Mouse (Mus musculus): ENCODE measurements around the gene Grm6. TPM values are rescaled to one million over a fixed set of nuclear protein-coding genes. Genes with fewer than 3 reads are reported as not detected.

Grm6 gene
- not detected for total RNA-seq (2021)
- long read RNA-seq, experiment 1, result 0 reads
- long read RNA-seq, experiment 2, result 0 reads

DNA sequence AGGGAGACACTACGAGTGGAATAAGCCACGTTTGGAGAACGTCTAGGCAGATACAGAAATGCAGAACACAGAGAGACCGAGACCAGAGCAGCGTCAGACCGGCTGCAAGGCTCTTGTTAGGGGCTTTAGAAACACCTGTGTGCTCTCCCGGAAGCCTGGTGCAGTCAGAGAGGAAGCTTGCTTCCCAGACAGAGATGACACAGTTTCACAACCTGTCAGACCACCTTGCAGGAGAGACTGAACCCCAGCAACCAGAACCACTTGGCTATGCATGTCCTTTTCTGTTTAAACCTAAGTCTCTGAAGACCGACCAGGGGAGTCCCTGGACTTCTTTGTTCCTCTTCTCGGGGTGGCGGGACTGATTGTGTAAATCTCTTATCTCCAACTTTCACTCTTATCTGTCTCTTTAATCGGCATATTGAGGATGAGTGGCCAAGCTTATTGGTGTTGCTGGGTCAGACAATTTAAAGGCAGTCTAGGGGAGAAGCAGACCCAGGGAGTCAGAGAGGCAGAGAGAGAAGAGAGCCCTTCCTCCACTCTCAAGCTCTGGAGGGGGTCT lies at the start of gene Grm6:
Grm6 (plus strand) TSS at position 509 of the 559 bp plus-strand sequence.
- DNase-seq, result no peak
- intact Hi-C loops (cut with DNase I), result no loop called here

DNA sequence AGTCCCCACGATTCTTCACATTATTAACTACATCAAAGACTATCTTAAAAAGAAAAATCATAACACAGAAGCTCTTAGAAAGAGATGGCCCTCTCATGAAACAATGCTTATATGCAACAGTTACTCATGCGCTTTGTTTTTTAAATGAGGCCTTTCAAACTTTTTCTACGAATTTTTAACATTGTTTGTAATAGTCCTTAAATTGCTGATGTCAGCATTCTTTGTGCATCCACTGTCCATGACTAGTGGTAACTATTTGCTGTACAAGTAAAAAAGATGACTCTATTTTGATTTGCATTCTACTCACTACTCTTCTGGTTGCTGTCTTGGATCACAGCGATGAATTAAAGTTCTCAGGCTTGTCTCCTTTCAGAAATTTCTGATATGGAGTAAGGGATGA lies 36.3 kb upstream of the Grm6 start:
- DNase-seq, result no peak
- intact Hi-C loops (cut with DNase I), result no loop called here

DNA sequence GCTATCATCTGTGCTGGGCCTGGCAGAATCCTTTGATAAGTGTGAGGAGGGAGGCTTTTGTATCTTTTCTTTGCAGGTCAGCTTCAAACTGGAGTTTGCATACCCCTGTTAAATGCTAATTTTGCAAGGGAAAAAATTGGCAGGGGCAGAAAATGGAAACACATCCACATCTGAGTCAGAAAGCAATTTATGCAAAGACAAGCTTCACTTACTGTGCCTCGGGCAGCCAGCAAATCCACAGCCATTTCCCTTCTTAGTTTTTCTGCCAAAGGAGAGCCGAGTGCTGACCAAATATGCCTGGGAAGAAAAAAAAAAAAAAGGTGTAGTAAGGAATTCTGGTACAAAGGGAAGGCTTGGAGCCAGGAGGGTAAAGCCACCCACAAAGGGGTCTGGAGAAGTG lies 24.3 kb upstream of the Grm6 start:
- intact Hi-C loops (cut with DNase I), result loop anchor here (5.0 kb wide), 1 partner anchor 106 kb away; the partner anchor contains the start of gene Zfp354b
- DNase-seq, result no peak

DNA sequence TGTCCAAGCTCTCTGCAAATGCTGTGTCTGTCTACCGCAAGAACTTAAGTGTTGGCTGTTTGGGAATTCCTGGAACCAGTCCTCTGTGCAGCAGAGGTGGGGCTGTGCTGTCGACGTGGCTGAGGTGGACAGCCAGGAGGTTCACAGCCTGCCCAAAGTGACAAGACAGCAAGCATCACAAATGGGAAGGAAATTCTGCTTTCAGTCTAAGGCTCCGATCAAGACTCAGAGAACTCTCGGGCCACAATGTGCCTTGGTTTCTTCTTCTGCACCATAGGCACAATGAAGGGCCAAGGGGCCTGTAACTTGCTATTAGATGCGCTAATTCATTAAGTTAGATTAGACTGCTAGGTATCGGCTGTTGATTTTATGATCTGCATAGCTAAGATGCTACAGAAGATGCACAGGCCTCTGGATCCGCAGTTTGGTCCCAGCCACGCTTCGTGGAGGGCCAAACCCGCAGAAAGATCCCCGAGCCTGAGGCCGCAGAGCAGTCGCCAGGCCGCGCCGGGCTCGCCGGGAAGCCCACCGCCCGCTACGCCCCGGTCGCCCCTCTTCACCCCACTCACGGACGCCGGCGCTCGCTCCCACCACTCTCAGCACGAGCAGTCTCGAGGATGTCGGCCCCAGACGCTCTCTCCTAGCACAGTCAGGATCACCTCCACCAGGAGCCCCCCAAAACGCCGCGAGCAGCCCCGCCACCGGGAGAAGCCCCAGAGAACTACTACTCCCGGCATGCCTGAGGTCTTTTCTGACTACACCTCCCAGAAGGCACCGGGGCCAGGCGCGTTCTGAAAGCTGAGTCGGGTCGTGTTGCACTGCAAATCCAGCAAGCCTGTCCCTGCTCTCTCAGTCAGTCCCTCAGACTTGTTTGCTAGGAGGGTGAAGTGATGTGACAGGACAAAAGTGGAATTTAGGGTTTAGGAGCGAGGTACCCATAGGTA lies 23.2 kb upstream of the Grm6 start, which contains the start of gene Zfp354c:
Zfp354c (minus strand) TSS at position 715 of the 944 bp plus-strand sequence.
- intact Hi-C loops (cut with DNase I), result loop anchor here (5.0 kb wide), 1 partner anchor 105 kb away; the partner anchor contains the start of gene Zfp354b
- peak; percentile 78 to 84 for DNase-seq

DNA sequence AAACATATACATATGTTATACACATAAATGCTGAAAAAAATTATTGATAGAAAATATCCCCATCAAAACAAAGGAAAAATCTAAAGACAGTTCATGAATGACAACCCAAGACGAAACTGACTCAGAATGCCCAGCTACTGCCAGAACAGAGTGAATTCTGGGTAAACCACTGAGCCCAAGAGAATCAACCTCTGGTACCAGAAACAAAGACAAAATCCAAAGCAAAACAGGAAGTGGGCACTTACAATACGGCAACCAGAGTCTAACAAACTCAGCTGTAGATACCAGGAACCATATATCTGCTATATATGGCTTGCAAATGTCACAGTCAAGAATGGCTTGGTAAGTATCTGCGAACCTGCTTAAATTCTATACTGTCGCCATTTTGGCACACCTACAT lies 14.8 kb upstream of the Grm6 start:
- no peak for DNase-seq
- intact Hi-C loops (cut with DNase I), result loop anchor here (5.0 kb wide), 1 partner anchor 92 kb away; no protein-coding TSS in a partner anchor

DNA sequence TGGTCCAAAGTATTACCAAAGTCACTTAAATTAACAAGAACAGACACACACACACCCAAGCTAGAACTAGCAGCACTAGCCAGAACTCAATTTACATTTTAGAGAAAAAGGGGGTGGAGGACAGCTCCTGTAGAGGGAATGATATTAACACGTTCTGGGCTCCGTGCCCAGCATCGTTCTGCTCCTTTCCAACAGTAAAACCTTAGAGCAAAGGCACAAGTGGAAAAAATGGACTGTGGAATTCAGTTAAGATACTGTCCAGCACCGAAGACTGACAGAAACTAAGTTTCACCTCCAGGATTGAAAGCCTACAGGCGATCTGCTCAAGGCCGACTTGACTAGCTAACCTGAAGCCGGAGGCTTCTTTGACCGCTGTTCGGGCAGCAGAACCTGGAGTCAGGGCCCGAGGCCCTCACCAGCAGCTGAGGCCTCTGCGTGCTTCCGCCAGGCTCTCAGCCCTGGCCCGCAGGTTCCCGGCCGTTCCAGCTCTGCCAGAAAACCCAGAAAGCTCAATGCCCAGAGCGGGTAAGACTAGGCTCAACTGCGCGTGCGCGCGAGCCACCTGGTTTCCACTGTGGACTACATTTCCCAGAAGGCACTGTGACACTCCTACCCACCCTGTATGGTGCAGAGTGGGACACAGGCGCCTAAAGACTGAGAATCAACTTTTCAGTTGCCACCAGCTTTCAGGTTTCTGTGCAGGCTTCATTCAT lies 9.3 kb upstream of the Grm6 start, which contains the start of gene Zfp879:
Zfp879 (minus strand) TSS at position 530 of the 713 bp plus-strand sequence.
- intact Hi-C loops (cut with DNase I), result no loop called here
- peak; percentile 82 to 85 for DNase-seq

DNA sequence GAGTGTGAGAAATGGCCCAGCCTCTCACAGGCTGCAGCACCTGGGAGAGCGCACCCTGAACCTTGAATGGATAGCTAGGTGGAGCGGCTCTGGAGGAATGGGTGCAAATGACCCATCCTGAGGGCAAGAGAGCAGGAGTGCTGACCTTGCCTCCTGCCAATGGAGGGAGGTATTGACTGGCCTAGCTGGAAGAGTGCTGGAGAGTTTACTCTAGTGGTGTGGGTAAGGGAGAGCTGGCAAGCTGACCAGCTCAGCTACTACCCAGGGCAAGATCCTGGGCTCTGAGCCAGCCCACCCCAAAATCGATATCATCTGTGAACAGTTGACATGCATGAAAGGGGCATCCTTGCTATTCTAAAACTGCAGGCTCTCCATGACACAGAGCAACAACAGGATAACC lies 4.5 kb upstream of the Grm6 start:
- DNase-seq, result no peak
- intact Hi-C loops (cut with DNase I), result loop anchor here (5.0 kb wide), 1 partner anchor 36 kb away; no protein-coding TSS in a partner anchor

DNA sequence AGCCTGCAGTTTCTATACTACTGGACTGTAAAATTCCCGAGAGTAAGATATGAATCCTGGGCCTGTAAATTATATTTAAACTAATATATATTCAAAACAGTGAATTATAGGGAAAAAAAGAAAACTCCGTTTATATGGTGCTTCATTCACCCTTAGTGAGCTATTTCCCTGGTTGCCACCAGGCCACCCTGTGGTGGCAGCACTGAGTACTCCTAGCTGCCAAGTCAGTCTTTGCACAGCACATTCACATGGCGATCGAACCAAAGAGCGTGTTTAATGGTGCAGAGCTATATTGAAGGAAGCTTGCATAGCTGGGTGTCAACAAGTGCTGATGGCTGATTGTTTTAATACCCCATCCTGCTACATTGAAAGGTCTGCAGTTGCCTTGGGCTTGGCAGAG lies 3.4 kb upstream of the Grm6 start:
- no peak for DNase-seq
- intact Hi-C loops (cut with DNase I), result loop anchor here (5.0 kb wide), 1 partner anchor 35 kb away; no protein-coding TSS in a partner anchor

DNA sequence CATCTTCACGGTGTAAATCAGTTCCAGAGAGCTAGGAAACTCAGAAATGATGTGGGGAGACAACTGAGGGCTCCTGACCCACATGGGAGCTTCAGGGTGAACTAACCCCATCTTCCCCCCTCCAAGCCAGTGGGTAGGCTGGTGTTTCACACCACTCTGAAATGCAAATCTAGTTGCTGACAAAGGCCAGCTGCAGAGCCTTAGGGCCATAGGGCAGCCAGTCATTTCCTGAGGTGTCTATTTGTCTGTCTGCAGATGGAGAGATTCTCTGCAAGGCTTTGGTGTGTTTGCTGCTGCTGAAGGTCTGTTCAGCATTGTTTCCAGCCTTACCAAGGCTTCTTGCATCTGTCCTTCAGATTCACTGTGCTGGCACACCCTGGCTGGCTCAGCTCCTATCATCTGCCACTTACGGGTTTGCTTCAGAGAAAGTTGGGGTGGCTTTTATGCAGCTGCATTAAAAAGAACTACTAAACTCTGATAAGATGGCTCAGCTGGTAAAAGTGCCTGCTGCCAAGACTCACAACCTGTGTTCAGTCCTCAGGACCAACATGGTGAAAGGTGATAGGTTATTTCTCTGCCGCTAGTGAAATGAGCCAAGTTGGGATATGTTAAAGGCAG lies 1.9 kb upstream of the Grm6 start:
- intact Hi-C loops (cut with DNase I), result loop anchor here (5.0 kb wide), 1 partner anchor 34 kb away; no protein-coding TSS in a partner anchor
- no peak for DNase-seq

DNA sequence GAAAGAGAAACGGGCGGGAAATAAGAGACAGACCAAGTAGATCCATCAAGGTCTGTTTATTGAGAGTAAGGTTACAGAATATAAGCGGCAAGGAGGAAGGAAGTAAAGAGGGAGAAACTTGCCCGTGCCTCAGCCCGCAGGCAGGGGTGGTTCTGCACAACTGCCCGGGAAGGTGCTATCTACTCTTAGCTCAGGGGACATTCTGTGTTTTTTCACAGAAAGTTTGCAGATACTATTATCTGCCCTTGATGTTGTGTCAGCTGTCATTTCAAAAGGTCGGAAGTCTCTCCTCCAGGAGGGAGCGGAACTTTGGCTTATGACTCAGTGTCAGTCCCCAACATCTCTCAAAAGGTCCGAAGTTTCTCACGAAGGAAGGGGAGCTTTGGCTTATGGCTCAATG lies 1.2 kb upstream of the Grm6 start:
- intact Hi-C loops (cut with DNase I), result loop anchor here (5.0 kb wide), 1 partner anchor 33 kb away; no protein-coding TSS in a partner anchor
- no peak for DNase-seq

DNA sequence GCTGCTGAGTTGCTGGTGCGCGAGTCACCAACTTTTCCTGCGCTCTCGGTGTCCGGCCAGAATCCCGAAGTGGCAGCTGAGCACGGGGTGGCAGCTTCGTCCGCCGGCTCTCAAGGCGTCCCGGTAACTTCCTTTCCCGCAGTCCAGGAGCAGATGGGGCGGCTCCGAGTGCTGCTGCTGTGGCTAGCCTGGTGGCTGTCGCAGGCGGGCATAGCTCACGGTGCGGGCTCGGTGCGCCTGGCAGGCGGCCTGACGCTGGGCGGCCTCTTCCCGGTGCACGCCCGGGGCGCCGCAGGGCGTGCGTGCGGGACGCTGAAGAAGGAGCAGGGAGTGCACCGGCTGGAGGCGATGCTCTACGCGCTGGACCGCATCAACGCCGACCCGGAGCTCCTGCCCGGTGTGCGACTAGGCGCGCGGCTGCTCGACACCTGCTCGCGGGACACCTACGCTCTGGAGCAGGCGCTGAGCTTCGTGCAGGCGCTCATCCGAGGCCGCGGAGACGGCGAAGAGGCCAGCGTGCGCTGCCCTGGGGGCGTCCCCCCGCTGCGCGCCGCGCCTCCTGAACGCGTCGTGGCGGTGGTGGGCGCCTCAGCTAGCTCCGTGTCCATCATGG lies 610 bp downstream of the Grm6 start:
- no peak for DNase-seq
- intact Hi-C loops (cut with DNase I), result no loop called here

DNA sequence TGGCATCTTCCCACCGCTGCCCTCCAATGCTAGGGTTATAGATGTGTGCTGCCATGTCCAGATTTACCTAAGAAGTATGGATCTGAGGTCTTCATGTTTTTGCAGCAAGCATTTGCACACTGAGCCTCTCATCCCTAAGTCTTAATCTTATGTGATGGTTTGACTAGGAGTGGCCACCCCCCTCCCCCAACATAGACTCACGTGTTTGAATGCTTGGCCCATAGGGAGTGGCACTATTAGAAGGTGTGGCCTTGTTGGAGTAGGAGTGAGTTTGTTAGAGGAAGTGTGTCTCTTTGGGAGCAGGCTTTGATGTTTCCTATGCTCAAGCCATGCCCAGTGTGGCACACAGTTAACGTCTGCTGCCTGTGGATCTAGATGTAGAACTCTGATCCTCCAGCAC lies 28.2 kb downstream of the Grm6 start:
- DNase-seq, result no peak
- intact Hi-C loops (cut with DNase I), result no loop called here

DNA sequence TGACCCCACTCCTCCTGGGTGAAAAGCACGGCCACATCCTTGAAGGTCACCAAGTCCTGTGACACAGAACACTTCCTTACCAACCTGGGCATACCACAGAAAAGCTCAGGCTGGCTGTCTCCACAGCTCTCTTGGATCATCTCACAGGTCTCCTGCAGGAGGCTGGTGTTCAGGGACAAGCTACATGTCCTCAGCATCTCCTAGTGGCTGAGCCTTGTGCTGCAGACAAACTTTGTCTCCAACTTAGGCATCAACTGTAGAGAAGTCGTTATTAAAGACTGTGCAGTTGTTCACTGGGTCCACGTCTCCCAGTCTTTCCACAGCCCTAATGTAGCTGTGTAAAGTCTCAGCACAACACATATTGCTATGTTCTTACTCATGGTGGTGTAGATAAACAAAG lies 33.3 kb downstream of the Grm6 start:
- intact Hi-C loops (cut with DNase I), result loop anchor here (5.0 kb wide), 1 partner anchor 36 kb away; no protein-coding TSS in a partner anchor
- no peak for DNase-seq

DNA sequence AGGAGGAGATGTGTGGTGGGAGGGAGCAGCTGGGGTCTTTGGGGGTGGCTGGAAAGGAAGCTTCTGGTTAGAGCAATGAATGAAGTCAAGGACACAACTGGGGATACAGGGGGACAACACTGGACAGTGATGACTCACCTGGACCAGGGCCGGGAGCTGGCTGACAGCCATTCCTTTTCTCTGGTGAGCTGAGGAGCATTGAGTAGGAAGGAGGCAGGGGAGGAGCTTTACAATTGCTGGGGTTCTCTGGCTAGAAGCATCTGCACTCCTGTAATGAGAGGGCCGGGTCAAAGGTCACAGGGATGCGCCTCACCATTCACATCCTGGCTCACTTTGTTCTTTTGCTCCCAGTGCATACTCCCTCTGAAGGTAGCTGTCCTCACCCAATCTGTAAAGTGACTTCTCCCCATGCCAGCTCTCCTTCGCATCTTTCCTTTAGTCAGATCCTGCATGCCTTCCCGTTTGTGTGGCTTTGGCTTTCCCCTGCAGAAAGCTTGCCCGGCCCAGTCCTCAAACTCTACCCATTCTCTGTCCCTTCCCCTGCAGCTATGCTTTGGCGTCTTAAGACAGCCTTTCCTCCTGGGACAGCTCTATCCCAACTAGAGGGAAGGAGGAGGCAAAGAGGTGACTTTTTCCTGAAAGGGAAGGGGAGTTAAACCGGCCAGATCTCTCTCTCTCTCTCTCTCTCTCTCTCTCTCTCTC lies 35.9 kb downstream of the Grm6 start:
- intact Hi-C loops (cut with DNase I), result no loop called here

DNA sequence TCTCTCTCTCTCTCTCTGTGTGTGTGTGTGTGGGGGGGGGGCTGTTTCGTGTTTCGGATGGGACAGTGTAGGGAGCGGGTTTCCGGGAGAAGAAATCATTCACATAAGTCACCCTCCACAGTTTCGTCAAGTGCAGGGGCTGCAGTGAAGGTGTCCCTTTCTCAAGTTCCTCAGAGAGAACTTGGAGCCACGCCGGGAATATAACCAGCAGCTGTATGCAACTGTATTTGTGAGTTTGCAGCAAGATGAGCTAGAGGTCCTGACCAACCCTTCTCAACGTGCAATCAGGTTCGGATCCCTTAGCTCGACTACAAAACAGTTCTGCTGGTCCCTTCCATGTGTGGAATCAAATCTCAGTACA lies 36.4 kb downstream of the Grm6 start:
- DNase-seq, result no peak
- intact Hi-C loops (cut with DNase I), result no loop called here

More for the DNA sequence above, 35.9 kb downstream of the Grm6 start:
- no peak for DNase-seq

DNA sequence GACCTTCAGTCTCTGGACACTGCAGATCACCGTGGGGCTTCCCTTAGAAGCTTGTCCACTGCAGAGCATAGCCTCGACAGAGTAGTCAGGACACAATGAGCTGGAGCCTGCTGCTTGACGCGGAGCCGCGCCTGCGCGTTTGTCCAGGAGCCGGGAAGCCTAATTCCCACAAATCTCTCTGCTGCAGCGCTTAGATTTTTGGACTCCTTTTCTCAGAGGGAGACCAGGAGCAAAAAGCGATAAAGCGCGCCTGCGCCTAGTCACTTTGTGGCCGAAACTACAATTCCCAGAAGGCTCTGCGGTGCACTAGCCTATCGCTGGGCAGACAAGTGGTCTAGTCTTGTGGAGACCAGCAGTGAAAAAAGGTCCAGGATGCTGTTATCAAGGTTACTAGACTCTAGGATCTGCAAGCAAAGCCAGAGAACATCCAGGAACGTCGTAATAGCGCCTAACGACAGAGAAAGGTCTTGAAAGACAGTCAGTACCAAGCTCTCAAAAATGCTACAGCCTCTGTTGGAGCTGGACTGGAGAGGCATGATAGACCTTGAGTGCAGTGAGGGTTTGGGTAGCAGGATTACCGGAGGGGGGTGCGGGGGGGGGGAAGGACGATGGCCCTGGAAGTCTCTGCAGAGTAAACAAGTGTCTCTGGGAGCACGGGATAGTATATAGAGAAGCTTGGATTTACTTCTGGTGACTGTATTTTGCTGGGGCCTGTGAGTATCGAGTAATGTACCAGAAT lies 37.1 kb downstream of the Grm6 start, which contains the start of gene Zfp454:
Zfp454 (minus strand) TSS at position 262 of the 739 bp plus-strand sequence.
- DNase-seq, result peak; percentile 76 to 78
- intact Hi-C loops (cut with DNase I), result no loop called here

DNA sequence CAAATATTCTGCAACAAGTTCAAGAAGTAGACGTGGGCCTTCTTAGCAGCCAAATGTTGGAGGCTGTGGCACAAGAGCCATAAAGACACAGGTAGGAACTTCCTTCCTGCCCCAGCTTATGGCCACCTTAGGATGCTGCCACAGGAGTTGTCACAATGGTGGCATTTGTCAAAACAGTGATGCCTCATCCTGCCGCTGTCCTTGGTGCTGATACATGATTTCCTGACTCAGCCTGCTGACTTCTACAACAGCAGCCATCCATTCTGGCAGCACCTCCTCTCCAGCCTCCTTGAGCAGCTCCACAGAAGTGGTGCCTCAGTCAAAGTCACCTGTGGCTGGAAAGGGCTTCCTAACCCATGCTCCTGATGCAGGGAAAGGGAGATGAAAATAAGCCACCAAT lies 42.0 kb downstream of the Grm6 start:
- no peak for DNase-seq
- intact Hi-C loops (cut with DNase I), result no loop called here

DNA sequence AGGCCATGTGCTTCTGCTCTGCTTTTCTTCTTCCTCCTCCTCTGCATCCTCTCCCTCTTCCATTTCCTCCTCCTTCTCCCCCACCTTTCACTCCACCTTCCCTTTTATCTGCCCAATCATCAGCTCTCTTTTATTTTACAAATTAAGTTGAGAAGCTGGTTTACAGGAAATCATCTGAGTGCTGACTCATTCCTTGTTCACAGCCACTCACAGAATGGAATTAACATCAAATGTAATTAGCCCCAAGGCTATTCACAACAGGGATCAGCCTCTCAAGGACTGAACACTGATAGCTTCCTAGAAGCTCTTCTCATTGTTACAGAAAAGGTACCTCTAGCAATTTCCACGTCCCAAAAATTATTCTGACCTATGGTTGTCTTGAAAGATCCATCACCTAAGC lies 46.9 kb downstream of the Grm6 start:
- intact Hi-C loops (cut with DNase I), result no loop called here
- DNase-seq, result no peak
